Mouse (Mus musculus): ENCODE results near the gene Dao. TPM values are rescaled to one million over a fixed set of nuclear protein-coding genes. Genes with fewer than 3 reads are reported as not detected.

Dao gene
- polyA plus RNA-seq, 1 experiment from 2014 or later, result 0.18 TPM

- no peak for DNase-seq (ENCODE audit: low read depth, low spot score)
- no peaks in the 10 kb centered on the region for H3K27me3 ChIP-seq
- in situ Hi-C loops (cut with MboI; ENCODE audit: low pct_unique_long_range_greater_than_20kb), result loop anchor here (25.0 kb wide), 1 partner anchor 1532 kb away; the partner anchor contains the start of gene Pxn
- ChIA-PET POLR2A (no interaction called here), CTCF (interaction anchor here (1.1 to 1.6 kb wide), 3 partner anchors 12 to 26 kb away, joined by 3 to 4 read pairs (median 3); no protein-coding TSS in a partner anchor)
- no peak for TF ChIP-seq CTCF (IDR thresholded peaks at IDR 0.05)
- ATAC-seq, result no peak
These were observed 23.0 kb upstream of the Dao start for GRCm38 (mm10) chr5:113980511-113980910.

- H3K27me3 ChIP-seq, result no peaks in the 10 kb centered on the region
- ATAC-seq, result no peak
- CTCF ChIA-PET, result interaction anchor here (1.3 to 1.6 kb wide), 2 partner anchors 12 to 15 kb away, joined by 3 to 4 read pairs; no protein-coding TSS in a partner anchor
- DNase-seq (ENCODE audit: low read depth, low spot score), result no peak
- in situ Hi-C loops (cut with MboI; ENCODE audit: low pct_unique_long_range_greater_than_20kb), result loop anchor here (25.0 kb wide), 1 partner anchor 1531 kb away; the partner anchor contains the start of gene Pxn
- POLR2A ChIA-PET, result no interaction called here
- no peak for TF ChIP-seq CTCF (IDR thresholded peaks at IDR 0.05)
These were observed 22.3 kb upstream of the Dao start for GRCm38 (mm10) chr5:113981171-113981570.

GRCm38 (mm10) chr5:113981843-113982242 lies 21.7 kb upstream of the Dao start:
- ChIA-PET POLR2A (no interaction called here), CTCF (interaction anchor here (1.3 to 1.6 kb wide), 2 partner anchors 11 to 16 kb away, joined by 3 to 4 read pairs; no protein-coding TSS in a partner anchor)
- in situ Hi-C loops (cut with MboI; ENCODE audit: low pct_unique_long_range_greater_than_20kb), result loop anchor here (25.0 kb wide), 1 partner anchor 1530 kb away; the partner anchor contains the start of gene Pxn
- DNase-seq (ENCODE audit: low read depth, low spot score) (no peak), ATAC-seq (no peak)
- no peaks in the 10 kb centered on the region for H3K27me3 ChIP-seq
- no peak for TF ChIP-seq CTCF (IDR thresholded peaks at IDR 0.05)

GRCm38 (mm10) chr5:113983541-113983940 lies 20.0 kb upstream of the Dao start:
- CTCF ChIA-PET, result no interaction called here
- no peak for DNase-seq (ENCODE audit: low read depth, low spot score)
- POLR2A ChIA-PET, result interaction anchor here (1.0 kb wide), 1 partner anchor 13 kb away, joined by 3 read pairs; no protein-coding TSS in a partner anchor
- in situ Hi-C loops (cut with MboI; ENCODE audit: low pct_unique_long_range_greater_than_20kb), result loop anchor here (25.0 kb wide), 1 partner anchor 1529 kb away; the partner anchor contains the start of gene Pxn
- TF ChIP-seq CTCF (IDR thresholded peaks at IDR 0.05), result no peak
- H3K27me3 ChIP-seq, result no peaks in the 10 kb centered on the region
- ATAC-seq, result no peak

GRCm38 (mm10) chr5:113984025-113984740 lies 19.3 kb upstream of the Dao start:
- POLR2A ChIA-PET, result interaction anchor here (1.0 kb wide), 1 partner anchor 14 kb away, joined by 3 read pairs; no protein-coding TSS in a partner anchor
- CTCF ChIA-PET, result interaction anchor here (1.2 to 1.6 kb wide), 2 partner anchors 18 to 30 kb away, joined by 3 to 5 read pairs; no protein-coding TSS in a partner anchor
- in situ Hi-C loops (cut with MboI; ENCODE audit: low pct_unique_long_range_greater_than_20kb), result loop anchor here (25.0 kb wide), 1 partner anchor 1528 kb away; the partner anchor contains the start of gene Pxn

GRCm38 (mm10) chr5:113985737-113986136 lies 17.8 kb upstream of the Dao start:
- CTCF ChIA-PET, result interaction anchor here (0.9 to 1.6 kb wide), 5 partner anchors 10 to 66 kb away, joined by 3 to 6 read pairs (median 3); no protein-coding TSS in a partner anchor
- TF ChIP-seq CTCF (IDR thresholded peaks at IDR 0.05), result no peak
- no peaks in the 10 kb centered on the region for H3K27me3 ChIP-seq
- DNase-seq (ENCODE audit: low read depth, low spot score), result no peak
- in situ Hi-C loops (cut with MboI; ENCODE audit: low pct_unique_long_range_greater_than_20kb), result loop anchor here (25.0 kb wide), 1 partner anchor 1527 kb away; the partner anchor contains the start of gene Pxn
- ATAC-seq, result no peak
- POLR2A ChIA-PET, result no interaction called here

More at GRCm38 (mm10) chr5:113984025-113984740, 19.3 kb upstream of the Dao start:
- no peak for TF ChIP-seq CTCF (IDR thresholded peaks at IDR 0.05)
- ATAC-seq, result no peak
- H3K27me3 ChIP-seq, result no peaks in the 10 kb centered on the region
- DNase-seq (ENCODE audit: low read depth, low spot score), result no peak

- ChIA-PET POLR2A (interaction anchor here (0.7 kb wide), 1 partner anchor 9 kb away, joined by 5 read pairs; no protein-coding TSS in a partner anchor), CTCF (interaction anchor here (1.1 to 1.6 kb wide), 4 partner anchors 13 to 65 kb away, joined by 3 to 6 read pairs (median 5); no protein-coding TSS in a partner anchor)
- no peak for TF ChIP-seq CTCF (IDR thresholded peaks at IDR 0.05)
- ATAC-seq (no peak), DNase-seq (ENCODE audit: low read depth, low spot score) (no peak)
- H3K27me3 ChIP-seq, result no peaks in the 10 kb centered on the region
- in situ Hi-C loops (cut with MboI; ENCODE audit: low pct_unique_long_range_greater_than_20kb), result loop anchor here (25.0 kb wide), 1 partner anchor 1526 kb away; the partner anchor contains the start of gene Pxn
These were observed 17.1 kb upstream of the Dao start for GRCm38 (mm10) chr5:113986182-113986961.

GRCm38 (mm10) chr5:113989437-113990024 lies 14.0 kb upstream of the Dao start:
- ChIA-PET POLR2A (interaction anchor here (0.5 kb wide), 1 partner anchor 54 kb away, joined by 3 read pairs; no protein-coding TSS in a partner anchor), CTCF (interaction anchor here (0.9 kb wide), 1 partner anchor 58 kb away, joined by 4 read pairs; no protein-coding TSS in a partner anchor)
- no peak for ATAC-seq
- in situ Hi-C loops (cut with MboI; ENCODE audit: low pct_unique_long_range_greater_than_20kb), result loop anchor here (25.0 kb wide), 1 partner anchor 1523 kb away; the partner anchor contains the start of gene Pxn
- H3K27me3 ChIP-seq, result no peaks in the 10 kb centered on the region
- TF ChIP-seq CTCF (IDR thresholded peaks at IDR 0.05), result no peak
- no peak for DNase-seq (ENCODE audit: low read depth, low spot score)

GRCm38 (mm10) chr5:113990593-113990992 lies 12.9 kb upstream of the Dao start:
- CTCF ChIA-PET, result interaction anchor here (1.0 kb wide), 1 partner anchor 57 kb away, joined by 6 read pairs; no protein-coding TSS in a partner anchor
- no peaks in the 10 kb centered on the region for H3K27me3 ChIP-seq
- no peak for TF ChIP-seq CTCF (IDR thresholded peaks at IDR 0.05)
- no peak for ATAC-seq
- DNase-seq (ENCODE audit: low read depth, low spot score), result no peak
- POLR2A ChIA-PET, result interaction anchor here (1.9 kb wide), 1 partner anchor 15 kb away, joined by 9 read pairs; no protein-coding TSS in a partner anchor
- in situ Hi-C loops (cut with MboI; ENCODE audit: low pct_unique_long_range_greater_than_20kb), result loop anchor here (25.0 kb wide), 1 partner anchor 1522 kb away; the partner anchor contains the start of gene Pxn
